Mouse (Mus musculus): ENCODE results near the gene Aspscr1. TPM values are rescaled to one million over a fixed set of nuclear protein-coding genes. Genes with fewer than 3 reads are reported as not detected.

The Aspscr1 gene
- polyA plus RNA-seq, 1 experiment from 2014 or later: 129 TPM

GRCm38 (mm10) chr11:120695184-120695583, 22.4 kb downstream of the Aspscr1 start:
- peaks cover 73% of the 10 kb centered on the region for H3K36me3 ChIP-seq
- ATAC-seq (ENCODE audit: low FRiP score, low read depth): peak; percentile 57

DNA sequence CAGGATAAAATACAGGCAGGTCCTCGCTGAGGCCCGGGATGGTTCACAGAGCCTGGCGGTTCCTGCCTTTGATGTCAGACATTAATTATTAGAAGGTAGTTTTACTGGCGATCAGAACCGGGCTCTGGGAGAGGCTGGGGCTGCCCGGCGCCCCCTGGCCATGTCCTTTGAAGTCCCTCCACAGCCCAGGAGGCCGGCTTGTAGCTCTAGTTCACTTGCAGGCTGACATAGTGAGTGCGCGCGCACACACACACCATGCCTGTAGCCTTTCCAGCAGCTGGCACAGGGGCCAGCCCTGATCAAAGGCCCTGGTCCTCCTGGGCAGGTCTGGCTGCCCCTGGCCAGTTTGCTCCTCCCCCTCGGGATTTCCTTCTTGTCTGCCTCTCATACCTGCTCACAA, 22.9 kb downstream of the Aspscr1 start:
- Histone ChIP-seq H3K4me3 (no peak overlapping the region), H3K9ac (peak overlapping the region; percentile 53), H3K27me3 (no peaks in the 10 kb centered on the region), H3K4me2 (replicated peaks) (peak overlapping the region; percentile 14; the same call in 1 of the 2 replicates), H3K36me3 (peaks cover 73% of the 10 kb centered on the region), H3K4me1 (peaks cover 28% of the 10 kb centered on the region), H3K9me3 (no peaks in the 10 kb centered on the region), H3K27ac (peak overlapping the region; percentile 63; the same call in 1 of the 2 replicates)
- ATAC-seq (ENCODE audit: low FRiP score, low read depth): peak; percentile 25; the same call in 1 of the 2 replicates
- WGBS: 10% methylated on average over 12 of the region's 12 CpGs

More at GRCm38 (mm10) chr11:120695184-120695583, 22.4 kb downstream of the Aspscr1 start:
- Histone ChIP-seq H3K4me2 (replicated peaks) (no peak overlapping the region), H3K27me3 (no peaks in the 10 kb centered on the region), H3K4me3 (no peak overlapping the region), H3K9me3 (no peaks in the 10 kb centered on the region), H3K9ac (peak overlapping the region; percentile 26), H3K27ac (peak overlapping the region; percentile 63; the same call in 1 of the 2 replicates), H3K4me1 (peaks cover 28% of the 10 kb centered on the region)
- 8% methylated on average over 4 of the region's 4 CpGs for WGBS

GRCm38 (mm10) chr11:120696568-120696967, 23.8 kb downstream of the Aspscr1 start:
- ATAC-seq (ENCODE audit: low FRiP score, low read depth): no peak
- H3K27me3 ChIP-seq: no peaks in the 10 kb centered on the region
- H3K36me3 ChIP-seq: peaks cover 76% of the 10 kb centered on the region
- H3K9me3 ChIP-seq: no peaks in the 10 kb centered on the region
- no peak overlapping the region for H3K4me2 ChIP-seq (replicated peaks)
- no peak overlapping the region for H3K9ac ChIP-seq
- no peak overlapping the region for H3K27ac ChIP-seq
- H3K4me1 ChIP-seq: peaks cover 28% of the 10 kb centered on the region
- no peak overlapping the region for H3K4me3 ChIP-seq
- 89% methylated on average over 6 of the region's 6 CpGs for whole genome bisulfite sequencing

DNA sequence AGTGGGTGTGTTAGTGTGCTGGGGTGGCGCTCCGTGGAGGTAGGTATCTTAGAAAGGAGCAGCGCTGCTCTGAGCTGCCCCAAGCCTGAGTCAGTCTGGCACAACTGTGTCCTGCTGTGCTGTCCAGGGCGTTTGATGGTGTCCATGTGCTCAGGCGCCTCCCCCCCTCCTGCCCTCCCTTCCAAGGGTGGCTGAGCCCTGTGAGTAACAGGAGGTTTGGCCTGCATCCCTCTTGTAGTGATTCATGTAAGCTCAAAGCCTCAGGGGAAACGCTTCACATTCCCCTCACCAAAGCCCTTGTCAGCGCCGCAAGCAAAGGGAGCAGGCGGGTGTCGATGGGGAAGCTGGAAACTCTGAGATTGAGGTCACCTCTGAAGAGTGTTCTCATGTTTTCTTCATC, 25.0 kb downstream of the Aspscr1 start:
- ATAC-seq (ENCODE audit: low FRiP score, low read depth): no peak
- H3K27ac ChIP-seq: no peak overlapping the region
- 38% methylated on average over 10 of the region's 10 CpGs for WGBS
- peaks cover 77% of the 10 kb centered on the region for H3K36me3 ChIP-seq
- H3K9me3 ChIP-seq: no peaks in the 10 kb centered on the region
- no peak overlapping the region for H3K4me3 ChIP-seq
- no peak overlapping the region for H3K4me2 ChIP-seq (replicated peaks)
- peak overlapping the region; percentile 50; the same call in 1 of the 2 replicates for H3K9ac ChIP-seq
- no peaks in the 10 kb centered on the region for H3K27me3 ChIP-seq
- peaks cover 28% of the 10 kb centered on the region for H3K4me1 ChIP-seq

DNA sequence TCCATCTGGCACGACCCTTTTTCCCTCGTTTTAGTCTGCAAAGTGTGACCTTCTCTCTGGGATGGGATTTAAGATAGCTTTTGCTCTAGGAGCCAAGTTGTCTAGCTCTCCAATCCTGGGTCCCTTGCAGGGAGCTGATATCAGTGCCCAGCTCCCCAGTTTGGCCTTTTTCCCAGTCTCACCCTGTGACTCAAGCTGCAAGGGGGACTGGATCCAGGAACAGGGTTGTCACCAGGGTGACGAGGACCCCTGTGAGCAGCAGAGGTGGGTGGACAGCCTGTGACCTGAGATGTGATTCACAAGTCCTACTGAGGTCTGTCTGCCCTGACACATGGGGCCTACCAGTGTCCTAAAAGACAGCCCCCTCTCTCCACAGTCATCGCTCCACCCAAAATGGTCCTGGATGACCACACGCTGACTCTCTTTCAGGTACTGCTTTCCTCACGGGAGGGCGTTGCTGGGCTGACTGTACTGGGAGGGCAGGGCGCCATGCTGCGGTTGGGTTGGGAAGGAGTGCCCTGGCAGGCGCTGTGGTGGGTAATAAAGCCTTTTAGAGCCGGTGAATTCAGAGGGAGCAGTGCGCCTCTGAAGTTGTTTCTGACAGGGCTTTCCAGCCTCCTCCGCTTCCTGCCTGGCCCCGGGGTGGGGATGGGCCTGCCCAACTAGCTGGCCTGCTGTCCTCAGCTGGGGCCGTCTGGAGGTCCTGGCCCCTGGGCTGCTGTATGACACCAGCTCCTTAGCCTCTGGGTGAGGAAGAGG, 31.1 kb downstream of the Aspscr1 start:
- Histone ChIP-seq H3K4me1 (peaks cover 59% of the 10 kb centered on the region), H3K4me3 (no peak overlapping the region), H3K9ac (peak overlapping the region; percentile 50), H3K27me3 (no peaks in the 10 kb centered on the region), H3K4me2 (replicated peaks) (no peak overlapping the region; the same call in 1 of the 2 replicates), H3K27ac (peak overlapping the region; percentile 77), H3K9me3 (no peaks in the 10 kb centered on the region), H3K36me3 (peaks cover 42% of the 10 kb centered on the region)
- 19% methylated on average over 15 of the region's 15 CpGs for WGBS
- ATAC-seq (ENCODE audit: low FRiP score, low read depth): no peak

DNA sequence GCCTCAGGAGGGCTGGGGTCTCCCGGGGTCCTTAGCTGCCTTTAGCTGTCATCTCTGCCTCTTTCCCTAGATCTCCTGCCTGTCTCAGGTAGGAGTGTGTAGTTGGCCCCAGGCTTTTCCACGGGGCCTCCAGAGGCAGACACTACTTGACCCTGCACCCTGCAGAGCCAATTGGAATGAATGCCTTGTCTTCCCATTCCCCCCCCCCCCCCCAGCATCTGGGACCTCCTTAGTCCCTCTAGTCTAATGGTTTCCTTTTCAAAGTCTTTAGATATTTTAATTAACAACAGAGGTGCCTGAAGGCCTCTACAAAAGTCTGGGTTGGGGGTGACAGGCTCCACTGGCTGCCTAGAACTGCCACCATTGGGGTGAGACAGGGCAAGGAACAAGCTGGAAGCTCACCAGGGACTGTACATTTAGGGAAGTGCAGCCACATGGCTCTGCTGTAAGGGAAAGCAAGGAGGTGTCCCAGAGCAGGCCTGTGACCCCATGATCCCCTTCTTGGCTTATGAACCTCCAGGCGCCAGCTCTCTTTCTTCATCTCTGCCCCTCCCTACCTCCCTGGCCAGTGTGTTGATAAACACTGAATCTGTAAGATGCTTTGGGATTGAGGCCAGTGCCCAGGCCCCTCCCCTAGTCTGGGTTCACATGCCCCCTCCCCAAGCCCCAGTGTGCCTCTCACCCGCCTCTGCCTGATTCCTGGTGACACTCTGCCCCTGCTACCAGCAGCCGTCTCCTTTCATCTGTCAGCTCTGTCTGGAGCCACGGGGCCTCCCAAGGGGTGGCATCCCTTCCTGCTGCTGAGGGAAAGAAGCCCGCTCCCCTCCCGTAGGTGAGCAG, 31.9 kb downstream of the Aspscr1 start:
- no peaks in the 10 kb centered on the region for H3K27me3 ChIP-seq
- H3K36me3 ChIP-seq: peaks cover 42% of the 10 kb centered on the region
- ATAC-seq (ENCODE audit: low FRiP score, low read depth): 0 out of 2 replicates have a peak, but pooled peaks have one; percentile 3
- peaks cover 65% of the 10 kb centered on the region for H3K4me1 ChIP-seq
- peak overlapping the region; percentile 61 for H3K9ac ChIP-seq
- H3K9me3 ChIP-seq: no peaks in the 10 kb centered on the region
- 18% methylated on average over 8 of the region's 8 CpGs for WGBS
- H3K4me2 ChIP-seq (replicated peaks): peak overlapping the region; percentile 27
- H3K4me3 ChIP-seq: no peak overlapping the region
- H3K27ac ChIP-seq: peak overlapping the region; percentile 77

DNA sequence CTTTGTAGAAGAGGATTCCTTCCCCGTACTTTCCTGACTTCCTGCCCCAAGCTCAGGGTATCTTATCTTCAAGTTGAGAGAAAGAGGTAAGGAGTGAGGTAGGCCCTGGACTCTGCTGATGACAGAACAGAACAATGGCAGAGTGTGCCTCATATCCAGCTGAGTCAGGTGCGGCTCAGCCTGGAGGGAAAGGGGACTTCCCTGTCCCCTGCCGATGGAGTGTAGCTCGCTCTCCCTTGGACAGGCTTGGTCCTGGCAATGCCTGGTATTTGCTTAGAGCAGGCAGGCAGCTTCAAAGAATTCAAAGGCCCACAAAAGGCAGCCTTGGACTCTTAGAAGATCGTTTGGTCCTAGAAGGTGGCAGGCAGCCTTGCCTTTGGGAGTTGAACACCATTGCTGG, 33.3 kb downstream of the Aspscr1 start:
- WGBS: 55% methylated on average over 5 of the region's 5 CpGs
- Histone ChIP-seq H3K9me3 (no peaks in the 10 kb centered on the region), H3K9ac (peak overlapping the region; percentile 48; the same call in 1 of the 2 replicates), H3K4me2 (replicated peaks) (no peak overlapping the region), H3K27ac (peak overlapping the region; percentile 80; the same call in 1 of the 2 replicates), H3K4me3 (no peak overlapping the region), H3K27me3 (no peaks in the 10 kb centered on the region), H3K4me1 (peaks cover 70% of the 10 kb centered on the region), H3K36me3 (peaks cover 42% of the 10 kb centered on the region)
- no peak for ATAC-seq (ENCODE audit: low FRiP score, low read depth)

- no peak overlapping the region for H3K4me3 ChIP-seq
- 0 out of 2 replicates have a peak overlapping the region, but pooled peaks have one; percentile 36 for H3K9ac ChIP-seq
- no peaks in the 10 kb centered on the region for H3K9me3 ChIP-seq
- ATAC-seq (ENCODE audit: low FRiP score, low read depth): peak; percentile 16
- H3K4me2 ChIP-seq (replicated peaks): peak overlapping the region; percentile 42
- H3K27me3 ChIP-seq: no peaks in the 10 kb centered on the region
- H3K27ac ChIP-seq: peak overlapping the region; percentile 80
- H3K36me3 ChIP-seq: peaks cover 35% of the 10 kb centered on the region
- H3K4me1 ChIP-seq: peaks cover 79% of the 10 kb centered on the region
- 8% methylated on average over 12 of the region's 12 CpGs for WGBS
These were observed 34.5 kb downstream of the Aspscr1 start for GRCm38 (mm10) chr11:120707225-120707624.

DNA sequence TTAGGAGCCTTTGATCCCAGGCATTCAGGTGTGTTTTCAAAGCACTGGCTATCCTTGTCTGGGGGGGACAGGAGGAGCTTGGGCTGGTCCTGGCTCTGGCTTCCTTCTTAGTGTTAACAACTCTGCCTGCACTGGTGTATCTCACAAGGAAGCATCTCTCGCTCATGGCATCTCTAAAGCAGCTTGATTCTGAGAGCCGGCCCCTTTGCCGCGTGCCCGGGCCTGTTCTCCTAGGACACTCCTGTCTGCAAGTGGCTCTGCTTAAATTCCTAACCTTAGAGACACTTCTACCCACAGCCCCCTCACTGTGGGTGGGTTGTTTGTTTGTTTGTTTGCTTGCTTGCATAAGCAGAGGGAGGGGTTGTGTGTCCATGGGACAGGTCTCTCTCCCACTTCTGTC, 35.2 kb downstream of the Aspscr1 start:
- 17% methylated on average over 5 of the region's 5 CpGs for WGBS
- peaks cover 30% of the 10 kb centered on the region for H3K36me3 ChIP-seq
- H3K9me3 ChIP-seq: no peaks in the 10 kb centered on the region
- H3K4me3 ChIP-seq: no peak overlapping the region
- H3K4me1 ChIP-seq: peaks cover 86% of the 10 kb centered on the region
- peak overlapping the region; percentile 42 for H3K4me2 ChIP-seq (replicated peaks)
- H3K27ac ChIP-seq: peak overlapping the region; percentile 80
- no peak for ATAC-seq (ENCODE audit: low FRiP score, low read depth)
- peak overlapping the region; percentile 36; the same call in 1 of the 2 replicates for H3K9ac ChIP-seq
- H3K27me3 ChIP-seq: no peaks in the 10 kb centered on the region

GRCm38 (mm10) chr11:120709551-120709950, 36.8 kb downstream of the Aspscr1 start:
- Histone ChIP-seq H3K27ac (no peak overlapping the region), H3K4me2 (replicated peaks) (no peak overlapping the region), H3K4me3 (no peak overlapping the region), H3K9ac (0 out of 2 replicates have a peak overlapping the region, but pooled peaks have one; percentile 35), H3K4me1 (peaks cover 79% of the 10 kb centered on the region), H3K27me3 (no peaks in the 10 kb centered on the region), H3K9me3 (no peaks in the 10 kb centered on the region), H3K36me3 (peaks cover 26% of the 10 kb centered on the region)
- no peak for ATAC-seq (ENCODE audit: low FRiP score, low read depth)
- WGBS: 60% methylated on average over 2 of the region's 2 CpGs

- no peaks in the 10 kb centered on the region for H3K9me3 ChIP-seq
- H3K27ac ChIP-seq: peak overlapping the region; percentile 52; the same call in 1 of the 2 replicates
- H3K4me3 ChIP-seq: no peak overlapping the region
- no peak for ATAC-seq (ENCODE audit: low FRiP score, low read depth)
- no peaks in the 10 kb centered on the region for H3K27me3 ChIP-seq
- H3K4me1 ChIP-seq: peaks cover 73% of the 10 kb centered on the region
- 16% methylated on average over 5 of the region's 5 CpGs for WGBS
- peak overlapping the region; percentile 13; the same call in 1 of the 2 replicates for H3K9ac ChIP-seq
- H3K4me2 ChIP-seq (replicated peaks): no peak overlapping the region
- peaks cover 33% of the 10 kb centered on the region for H3K36me3 ChIP-seq
These were observed 37.9 kb downstream of the Aspscr1 start for GRCm38 (mm10) chr11:120710672-120711071.

Measured in limb, embryonic 13.5 days (tissue).